Mouse (Mus musculus) C2C12 (cell line): ENCODE measurements around the gene Tulp4. TPM values are rescaled to one million over a fixed set of nuclear protein-coding genes. Genes with fewer than 3 reads are reported as not detected.
"Not testable (repeated sequence)": the region's sequence is repeated elsewhere in the genome, so short reads cannot be mapped to it uniquely, and the experiment has no call there.

Source experiments
- H3K27me3 ChIP-seq: one replicate; pipeline ENCODE4 v1.6.1; 2011; ENCODE audit not compliant: control insufficient read depth, insufficient read depth, insufficient read length
- H3K36me3 ChIP-seq: one replicate; pipeline ENCODE4 v1.6.1; 2011; ENCODE audit not compliant: control insufficient read depth, insufficient read depth
- H3K4me3 ChIP-seq: one replicate; pipeline ENCODE4 v1.5.1; 2011; ENCODE audit warnings: mild to moderate bottlenecking, control low read depth; ENCODE audit not compliant: poor library complexity, insufficient read depth, severe bottlenecking
- H3K79me2 ChIP-seq: one replicate; pipeline ENCODE4 v1.6.1; 2011; ENCODE audit not compliant: control insufficient read depth, insufficient read depth
- H3K79me3 ChIP-seq: one replicate; pipeline ENCODE4 v1.6.1; 2011; ENCODE audit warnings: low read depth, control low read depth
- H3ac ChIP-seq: one replicate; pipeline ENCODE3; 2011; ENCODE audit warnings: low read depth; ENCODE audit not compliant: control insufficient read depth, insufficient read length
- CEBPB ChIP-seq: IDR thresholded peaks from one replicate; pipeline ENCODE4 v1.6.1; 2011; ENCODE audit warnings: low read depth, mild to moderate bottlenecking, control low read depth, moderate library complexity
- CTCF ChIP-seq: IDR thresholded peaks from one replicate; pipeline ENCODE4 v1.5.1; 2011; ENCODE audit not compliant: control insufficient read depth, insufficient read depth, insufficient read length
- FOSL1 ChIP-seq: IDR thresholded peaks from one replicate; pipeline ENCODE4 v1.8.0; 2011; ENCODE audit warnings: mild to moderate bottlenecking, low read length; ENCODE audit not compliant: poor library complexity, insufficient read depth, severe bottlenecking
- MAX ChIP-seq: IDR thresholded peaks from one replicate; pipeline ENCODE4 v1.6.1; 2011; ENCODE audit warnings: mild to moderate bottlenecking, control low read depth
- MYOD1 ChIP-seq: IDR thresholded peaks from one replicate; pipeline ENCODE4 v1.6.1; 2011; ENCODE audit warnings: low read depth; ENCODE audit not compliant: control insufficient read depth, insufficient read length
- MYOG ChIP-seq: IDR thresholded peaks from one replicate; pipeline ENCODE4 v1.6.1; 2011; ENCODE audit not compliant: control insufficient read depth, insufficient read length; ENCODE audit errors: extremely low read depth
- USF1 ChIP-seq: IDR thresholded peaks from one replicate; pipeline ENCODE4 v1.6.1; 2011; ENCODE audit warnings: low read depth, mild to moderate bottlenecking, control low read depth, moderate library complexity
- polyA plus RNA-seq: library from polyadenylated mRNA; unstranded; fragments of >200 nt; fragmentation: generic; extraction: Trizol; gene quantifications from one replicate; pipeline ENCODE4 v1.2.1, GENCODE M21; 2012; ENCODE audit warnings: missing spikeins

Tulp4 gene
- polyA plus RNA-seq, 1 experiment = 58.1 TPM

GRCm38 (mm10) chr17:6203795-6204194 is 97.6 kb downstream of the Tulp4 start:
- Histone ChIP-seq H3K79me2 (no peaks in the 10 kb centered on the region), H3K4me3 (no peak overlapping the region), H3K79me3 (no peaks in the 10 kb centered on the region), H3ac (no peak overlapping the region), H3K36me3 (peaks cover 56% of the 10 kb centered on the region), H3K27me3 (no peaks in the 10 kb centered on the region)
- TF ChIP-seq MYOD1 = no peak
- no peak for TF ChIP-seq USF1
- TF ChIP-seq CTCF = no peak
- TF ChIP-seq MAX = no peak
- TF ChIP-seq FOSL1 = no peak
- no peak for TF ChIP-seq MYOG

- Histone ChIP-seq H3K36me3 (peaks cover 56% of the 10 kb centered on the region), H3K79me2 (no peaks in the 10 kb centered on the region), H3ac (no peak overlapping the region), H3K27me3 (no peaks in the 10 kb centered on the region), H3K4me3 (no peak overlapping the region), H3K79me3 (no peaks in the 10 kb centered on the region)
- TF ChIP-seq FOSL1 (no peak), CTCF (no peak), CEBPB (no peak)
Observed at GRCm38 (mm10) chr17:6211721-6212120, 105.5 kb downstream of the Tulp4 start.

- Histone ChIP-seq H3K4me3 (no peak overlapping the region), H3K79me2 (no peaks in the 10 kb centered on the region), H3K36me3 (peaks cover 51% of the 10 kb centered on the region), H3ac (no peak overlapping the region), H3K27me3 (no peaks in the 10 kb centered on the region), H3K79me3 (no peaks in the 10 kb centered on the region)
- no peak for TF ChIP-seq CEBPB
- TF ChIP-seq MAX = no peak
- TF ChIP-seq MYOD1 = no peak
- TF ChIP-seq CTCF = no peak
- no peak for TF ChIP-seq MYOG
- no peak for TF ChIP-seq USF1
- no peak for TF ChIP-seq FOSL1
Observed at GRCm38 (mm10) chr17:6215640-6216039, 109.4 kb downstream of the Tulp4 start.

GRCm38 (mm10) chr17:6216514-6216913 is 110.3 kb downstream of the Tulp4 start:
- H3ac ChIP-seq = no peak overlapping the region
- TF ChIP-seq CEBPB (no peak), MYOG (no peak), MYOD1 (no peak), USF1 (no peak), MAX (no peak), CTCF (no peak), FOSL1 (no peak)
- no peak overlapping the region for H3K4me3 ChIP-seq
- H3K79me2 ChIP-seq = no peaks in the 10 kb centered on the region
- peaks cover 51% of the 10 kb centered on the region for H3K36me3 ChIP-seq
- H3K27me3 ChIP-seq = no peaks in the 10 kb centered on the region
- no peaks in the 10 kb centered on the region for H3K79me3 ChIP-seq

GRCm38 (mm10) chr17:6232633-6233032 is 126.4 kb downstream of the Tulp4 start:
- H3K79me2 ChIP-seq, H3K4me3 ChIP-seq, H3K36me3 ChIP-seq, H3K79me3 ChIP-seq, H3K27me3 ChIP-seq, H3ac ChIP-seq: not testable (repeated sequence)

- H3K79me3 ChIP-seq, H3K27me3 ChIP-seq, H3K79me2 ChIP-seq, H3K4me3 ChIP-seq, H3K36me3 ChIP-seq, H3ac ChIP-seq: not testable (repeated sequence)
Observed at GRCm38 (mm10) chr17:6251298-6251697, 145.1 kb downstream of the Tulp4 start.

GRCm38 (mm10) chr17:6256400-6257069 is 150.3 kb downstream of the Tulp4 start, which contains the start of gene Tmem181a:
Tmem181a (plus strand) TSS chr17:6256860.
- H3K4me3 ChIP-seq, H3K79me3 ChIP-seq, H3K36me3 ChIP-seq, H3ac ChIP-seq, H3K27me3 ChIP-seq, H3K79me2 ChIP-seq: not testable (repeated sequence)

GRCm38 (mm10) chr17:6257070-6257456 is 150.8 kb downstream of the Tulp4 start:
- not testable (repeated sequence) for H3K36me3 ChIP-seq, H3K79me3 ChIP-seq, H3K79me2 ChIP-seq, H3ac ChIP-seq, H3K27me3 ChIP-seq, H3K4me3 ChIP-seq

GRCm38 (mm10) chr17:6269876-6270831 is 163.9 kb downstream of the Tulp4 start:
- not testable (repeated sequence) for H3K36me3 ChIP-seq, H3ac ChIP-seq, H3K79me3 ChIP-seq, H3K79me2 ChIP-seq, H3K27me3 ChIP-seq, H3K4me3 ChIP-seq
